Mouse (Mus musculus) liver, adult 2 months (tissue): ENCODE results near the gene Fn3krp. TPM values are rescaled to one million over a fixed set of nuclear protein-coding genes. Genes with fewer than 3 reads are reported as not detected.

Experiments
- DNase-seq: peaks from one replicate; pipeline ENCODE4 v3.0.0-alpha.2; 2011; ENCODE audit warnings: low read depth, low spot score; ENCODE audit errors: extremely low read depth
- H3K27ac ChIP-seq: fragments of 200-500 bp; replicated peaks from 2 replicates; pipeline ENCODE4 v1.5.1; 2012; ENCODE audit warnings: low read depth, mild to moderate bottlenecking, control low read depth, inconsistent platforms, low read length; ENCODE audit not compliant: insufficient read depth
- H3K27me3 ChIP-seq: fragments of 200-500 bp; 2 replicates; pipeline ENCODE4 v1.6.1; 2012; ENCODE audit warnings: mild to moderate bottlenecking, moderate library complexity, low read length, inconsistent platforms; ENCODE audit not compliant: control insufficient read depth, insufficient read depth
- H3K36me3 ChIP-seq: fragments of 200-500 bp; 2 replicates; pipeline ENCODE4 v1.6.1; 2012; ENCODE audit warnings: low read length, inconsistent platforms; ENCODE audit not compliant: control insufficient read depth, insufficient read depth
- H3K4me1 ChIP-seq: fragments of 200-500 bp; 2 replicates; pipeline ENCODE4 v1.6.1; 2011; ENCODE audit warnings: low read length; ENCODE audit not compliant: control insufficient read depth, insufficient read depth
- H3K4me3 ChIP-seq: fragments of 200-500 bp; 2 replicates; pipeline ENCODE4 v1.5.1; 2011; ENCODE audit warnings: low read depth, mild to moderate bottlenecking, control low read depth, low read length, moderate library complexity; ENCODE audit not compliant: insufficient read depth
- H3K79me2 ChIP-seq: fragments of 200-500 bp; 2 replicates; pipeline ENCODE4 v1.6.1; 2012; ENCODE audit warnings: inconsistent platforms, mild to moderate bottlenecking, low read length, moderate library complexity; ENCODE audit not compliant: control insufficient read depth, insufficient read depth
- H3K9ac ChIP-seq: fragments of 200-500 bp; 2 replicates; pipeline ENCODE4 v1.6.1; 2012; ENCODE audit warnings: low read depth, mild to moderate bottlenecking, control low read depth, inconsistent platforms, low read length
- CTCF ChIP-seq: fragments of 200-500 bp; IDR thresholded peaks from 2 replicates; pipeline ENCODE4 v1.5.1; 2011; ENCODE audit warnings: low read depth, low read length, control low read depth
- POLR2A ChIP-seq: fragments of 200-500 bp; IDR thresholded peaks from 2 replicates; pipeline ENCODE4 v1.6.1; 2011; ENCODE audit warnings: low read length, control low read depth; ENCODE audit not compliant: insufficient read depth; ENCODE audit errors: extremely low read depth
- WGBS: fragments of 180-500 bp; shearing (Covaris S2); methylation state at CpG from one replicate; pipeline ENCODE4 v1.1.7; 2018; 5-methylcytosine and 5-hydroxymethylcytosine counted together
- polyA plus RNA-seq: library from polyadenylated mRNA; depleted of rRNA; stranded (reverse); fragments of >200 nt; gene quantifications from 2 replicates; pipeline ENCODE4 v1.2.3, GENCODE M21; 2012; rRNA removed
- total RNA-seq: library from RNA; depleted of rRNA; stranded (reverse); fragments of >200 nt; gene quantifications from 2 replicates; pipeline ENCODE4 v1.2.3, GENCODE M21; 2014; rRNA removed

Fn3krp gene
- total RNA-seq (10.4 and 12.7 TPM in 2 replicates), polyA plus RNA-seq (5.5 and 7.6 TPM in 2 replicates)

GRCm38 (mm10) chr11:121420830-121421552, at the start of gene Fn3krp:
Fn3krp (plus strand) TSS chr11:121421401.
- Histone ChIP-seq H3K79me2 (no peaks in the 10 kb centered on the region), H3K4me1 (peaks cover 8% of the 10 kb centered on the region; the same call in 1 of the 2 replicates), H3K36me3 (no peaks in the 10 kb centered on the region; the same call in 1 of the 2 replicates), H3K4me3 (peak within 1 kb of the TSS; percentile 76), H3K27me3 (no peaks in the 10 kb centered on the region), H3K27ac (peak within 1 kb of the TSS; percentile 64), H3K9ac (peak within 1 kb of the TSS; percentile 71)
- peak; percentile 96 for DNase-seq
- 3% methylated on average over 28 of the region's 28 CpGs for WGBS
- TF ChIP-seq CTCF, result no peak
- TF ChIP-seq POLR2A, result peak; percentile 67

- 77% methylated on average over 6 of the region's 6 CpGs for WGBS
- TF ChIP-seq CTCF, result no peak
- TF ChIP-seq POLR2A, result no peak
Measured at GRCm38 (mm10) chr11:121373305-121373704, 47.9 kb upstream of the Fn3krp start.

GRCm38 (mm10) chr11:121378644-121379043, 42.6 kb upstream of the Fn3krp start:
- no peak for DNase-seq
- Histone ChIP-seq H3K9ac (no peak overlapping the region), H3K27ac (no peak overlapping the region), H3K4me1 (no peaks in the 10 kb centered on the region), H3K36me3 (no peaks in the 10 kb centered on the region), H3K27me3 (no peaks in the 10 kb centered on the region), H3K79me2 (no peaks in the 10 kb centered on the region), H3K4me3 (no peak overlapping the region)
- no peak for TF ChIP-seq POLR2A
- no peak for TF ChIP-seq CTCF

More at GRCm38 (mm10) chr11:121373305-121373704, 47.9 kb upstream of the Fn3krp start:
- Histone ChIP-seq H3K4me1 (no peaks in the 10 kb centered on the region), H3K4me3 (no peak overlapping the region), H3K36me3 (no peaks in the 10 kb centered on the region), H3K79me2 (no peaks in the 10 kb centered on the region), H3K27me3 (no peaks in the 10 kb centered on the region), H3K9ac (no peak overlapping the region), H3K27ac (no peak overlapping the region)
- DNase-seq, result no peak

GRCm38 (mm10) chr11:121380294-121380693, 40.9 kb upstream of the Fn3krp start:
- TF ChIP-seq POLR2A, result no peak
- TF ChIP-seq CTCF, result no peak
- Histone ChIP-seq H3K27me3 (no peaks in the 10 kb centered on the region), H3K4me3 (no peak overlapping the region), H3K27ac (no peak overlapping the region), H3K36me3 (no peaks in the 10 kb centered on the region), H3K79me2 (no peaks in the 10 kb centered on the region), H3K4me1 (no peaks in the 10 kb centered on the region), H3K9ac (no peak overlapping the region)
- 69% methylated on average over 6 of the region's 6 CpGs for WGBS
- DNase-seq, result no peak

GRCm38 (mm10) chr11:121387750-121388553, 33.2 kb upstream of the Fn3krp start, which contains the start of gene Rab40b:
Rab40b (minus strand) TSS chr11:121388251.
- Histone ChIP-seq H3K27me3 (no peaks in the 10 kb centered on the region), H3K9ac (peak within 1 kb of the TSS; percentile 84), H3K4me1 (peaks cover 8% of the 10 kb centered on the region; the same call in 1 of the 2 replicates), H3K27ac (no peak within 1 kb of the TSS), H3K36me3 (no peaks in the 10 kb centered on the region), H3K4me3 (peak within 1 kb of the TSS; percentile 82), H3K79me2 (no peaks in the 10 kb centered on the region)
- TF ChIP-seq POLR2A (no peak), CTCF (no peak)
- WGBS, result 1% methylated on average over 61 of the region's 61 CpGs
- peak; percentile 96 for DNase-seq
